Comparison of ENCODE assay signal across 8 mouse cellular contexts in the genomic region with DNA sequence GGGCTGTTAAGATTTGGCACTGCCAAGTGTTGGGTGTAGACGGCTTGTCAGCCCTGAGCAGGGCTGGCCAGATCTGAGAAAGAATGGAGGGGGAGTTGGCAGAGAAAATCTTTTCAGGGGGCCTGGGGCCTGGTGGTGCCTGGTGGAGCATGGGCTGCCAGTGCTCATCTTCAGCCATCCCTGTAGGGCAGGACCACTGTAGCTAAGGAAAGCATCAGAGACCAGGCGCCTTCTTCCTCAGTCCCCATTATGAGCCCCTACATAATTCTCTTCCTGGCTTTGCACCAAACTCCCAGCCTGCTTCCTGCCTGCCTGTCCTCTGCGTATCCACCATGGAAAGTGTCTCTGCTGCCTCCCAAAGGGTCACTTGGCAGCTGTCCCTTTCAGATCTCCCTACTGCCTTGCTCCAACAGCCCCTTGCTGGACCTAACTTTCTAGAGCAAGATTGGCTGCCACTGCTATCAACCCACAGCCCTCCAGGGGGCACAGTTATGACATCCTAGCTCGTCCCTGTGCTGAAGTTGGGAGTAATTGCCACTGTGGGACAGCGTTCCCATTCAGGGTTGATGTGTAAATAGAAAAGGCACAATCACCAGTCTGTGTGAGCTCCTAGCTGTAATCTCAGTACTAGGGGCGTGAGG. TPM values are rescaled to one million over a fixed set of nuclear protein-coding genes. Genes with fewer than 3 reads are reported as not detected.
DNase-seq lines count a peak whose midpoint lies in the region; ATAC-seq and TF ChIP-seq lines count a peak whose summit lies in the region.

No protein-coding gene starts in this region.

- H3K4me1 ChIP-seq in heart, embryonic 13.5 days, result peaks cover 32% of the 10 kb centered on the region
- peaks cover 23% of the 10 kb centered on the region for H3K4me1 ChIP-seq in kidney, embryonic 16.5 days (ENCODE audit: insufficient read depth, low read length)
- H3K4me1 ChIP-seq in lung, postnatal 0 days (ENCODE audit: insufficient read depth, low read depth, low read length), result no peaks in the 10 kb centered on the region; the same call in 1 of the 2 replicates

- 26% methylated on average over 6 of the region's 6 CpGs for WGBS in heart, embryonic 13.5 days
- WGBS in kidney, embryonic 16.5 days, result 26% methylated on average over 6 of the region's 6 CpGs
- WGBS in lung, postnatal 0 days, result 15% methylated on average over 6 of the region's 6 CpGs

- H3K9ac ChIP-seq in heart, embryonic 13.5 days, result no peak overlapping the region
- no peak overlapping the region for H3K9ac ChIP-seq in kidney, embryonic 16.5 days (replicated peaks; ENCODE audit: low read length)
- no peak overlapping the region for H3K9ac ChIP-seq in lung, postnatal 0 days (replicated peaks; ENCODE audit: low read depth)

- H3K4me2 ChIP-seq in heart, embryonic 13.5 days, result no peak overlapping the region
- H3K4me2 ChIP-seq in kidney, embryonic 16.5 days (replicated peaks; ENCODE audit: low read depth, low read length), result no peak overlapping the region
- no peak overlapping the region for H3K4me2 ChIP-seq in lung, postnatal 0 days (replicated peaks; ENCODE audit: low read depth, low read length)

- ATAC-seq in heart, embryonic 13.5 days (ENCODE audit: extremely low read depth, insufficient number of reproducible peaks, low FRiP score, low TSS enrichment), result peak; percentile 20; the same call in 1 of the 2 replicates
- peak; percentile 72 for ATAC-seq in kidney, embryonic 16.5 days (ENCODE audit: low FRiP score, low TSS enrichment)
- ATAC-seq in lung, postnatal 0 days, result peak; percentile 82

- no peaks in the 10 kb centered on the region for H3K27me3 ChIP-seq in heart, embryonic 13.5 days (replicated peaks)
- no peaks in the 10 kb centered on the region for H3K27me3 ChIP-seq in kidney, embryonic 16.5 days (ENCODE audit: insufficient read depth, low read length)
- no peaks in the 10 kb centered on the region for H3K27me3 ChIP-seq in lung, postnatal 0 days (replicated peaks; ENCODE audit: insufficient read depth, low read length)
- no peaks in the 10 kb centered on the region for H3K27me3 ChIP-seq in splenic B cell, adult 2 months (ENCODE audit: control insufficient read depth, insufficient read depth, low read length, poor library complexity, severe bottlenecking)

- peak; percentile 40 for DNase-seq in 3134 (ENCODE audit: extremely low read depth, insufficient read length, low spot score)
- DNase-seq in B cell, adult 2 months, result peak; percentile 28 to 40
- DNase-seq in embryo, embryonic 10.5 days (ENCODE audit: low spot score), result peak; percentile 82
- DNase-seq in lung, postnatal 0 days (ENCODE audit: low spot score), result peak; percentile 88
- peak; percentile 55 for DNase-seq in splenic B cell, adult 2 months (ENCODE audit: low read depth, low spot score)
- no peak for DNase-seq in natural killer cell, adult 2 months (ENCODE audit: low spot score in 2 of 2)

- no peak for TF ChIP-seq EP300 in lung, postnatal 0 days (IDR thresholded peaks at IDR 0.05)

- H3K27ac ChIP-seq in heart, embryonic 13.5 days (replicated peaks), result peak overlapping the region; percentile 77
- peak overlapping the region; percentile 61 for H3K27ac ChIP-seq in kidney, embryonic 16.5 days (ENCODE audit: low read length)
- peak overlapping the region; percentile 15; the same call in 1 of the 2 replicates for H3K27ac ChIP-seq in lung, postnatal 0 days (ENCODE audit: low read length)

- no peaks in the 10 kb centered on the region for H3K9me3 ChIP-seq in heart, embryonic 13.5 days
- no peaks in the 10 kb centered on the region for H3K9me3 ChIP-seq in kidney, embryonic 16.5 days (ENCODE audit: low read length)
- no peaks in the 10 kb centered on the region for H3K9me3 ChIP-seq in lung, postnatal 0 days (ENCODE audit: low read length)

- no peak overlapping the region for H3K4me3 ChIP-seq in heart, embryonic 13.5 days
- H3K4me3 ChIP-seq in kidney, embryonic 16.5 days (ENCODE audit: low read length), result no peak overlapping the region
- H3K4me3 ChIP-seq in lung, postnatal 0 days (ENCODE audit: low read depth, low read length), result no peak overlapping the region

- no peaks in the 10 kb centered on the region for H3K36me3 ChIP-seq in heart, embryonic 13.5 days
- no peaks in the 10 kb centered on the region for H3K36me3 ChIP-seq in kidney, embryonic 16.5 days (ENCODE audit: insufficient read depth, low read length)
- H3K36me3 ChIP-seq in lung, postnatal 0 days (ENCODE audit: insufficient read depth, low read length), result no peaks in the 10 kb centered on the region
- H3K36me3 ChIP-seq in splenic B cell, adult 2 months (ENCODE audit: control insufficient read depth, insufficient read depth, low read length, poor library complexity, severe bottlenecking), result no peaks in the 10 kb centered on the region

- peak; percentile 95 for TF ChIP-seq CTCF in lung, postnatal 0 days (IDR thresholded peaks at IDR 0.05)

RNA-seq across cellular contexts. Expression of a gene that starts 39.2 kb away (rescaled TPM):
- polyA plus RNA-seq in heart, embryonic 13.5 days (2015; fragmentation: Nextera tagmentation; extraction: Ambion mirVana), result 218 and 237 TPM in 2 replicates
- 41.6 and 48.3 TPM in 2 replicates for polyA plus RNA-seq in kidney, embryonic 16.5 days (2015; fragmentation: Nextera tagmentation; extraction: Ambion mirVana)
- polyA plus RNA-seq in lung, postnatal 0 days (2015; fragmentation: Nextera tagmentation; extraction: Ambion mirVana), result 97.0 TPM in 2 replicates

Comparison
In these comparisons a context has a peak if more than half of its experiments do, and no peak if none do; other contexts are left out.
1. DNase-seq: peak in 3134 (single experiment), B cell, adult 2 months (2 of 2), embryo, embryonic 10.5 days (single experiment), lung, postnatal 0 days (single experiment) and splenic B cell, adult 2 months (single experiment); none in natural killer cell, adult 2 months (0 of 2).
2. ATAC-seq: peak in every context shown above with its lines; median percentile 82 in lung, postnatal 0 days; 72 in kidney, embryonic 16.5 days; 20 in heart, embryonic 13.5 days.
3. H3K27ac ChIP-seq: peak in every context shown above with its lines; median percentile 77 in heart, embryonic 13.5 days; 61 in kidney, embryonic 16.5 days; 15 in lung, postnatal 0 days.